ENCODE assay signal across 20 mouse cellular contexts in the genomic region with DNA sequence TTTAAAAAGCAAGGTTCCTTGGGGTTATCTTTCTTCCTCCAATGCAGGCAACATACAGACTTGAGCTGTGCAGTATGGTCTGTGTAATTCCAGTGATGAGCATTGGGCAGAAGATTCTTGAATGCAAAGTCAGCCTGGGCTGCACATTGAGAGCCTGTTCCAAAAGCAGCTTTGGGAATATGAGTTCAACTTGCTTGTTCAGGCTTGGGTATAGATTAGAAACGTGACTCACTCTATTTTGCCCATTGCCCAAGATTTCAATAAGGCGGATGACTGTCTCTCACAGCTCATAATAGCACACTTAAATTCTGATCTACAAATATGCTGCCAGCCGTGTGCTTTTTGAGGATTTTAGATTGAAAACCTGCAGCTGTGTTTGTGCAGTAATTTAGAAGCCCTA. TPM values are rescaled to one million over a fixed set of nuclear protein-coding genes. Genes with fewer than 3 reads are reported as not detected.
DNase-seq lines count a peak whose midpoint lies in the region; ATAC-seq lines count a peak whose summit lies in the region.
"Had no signal": no experiment of that assay in that cellular context is flagged by ENCODE, and none has a peak within 500 bp of the region (broad histone marks: within the 10 kb centered on the region; RNA-seq: fewer than 3 reads in every experiment).

No protein-coding gene starts in this region.

- no peaks in the 10 kb centered on the region for H3K36me3 ChIP-seq in forebrain, embryonic 13.5 days (ENCODE audit: poor library complexity, severe bottlenecking)
- no peaks in the 10 kb centered on the region for H3K36me3 ChIP-seq in forebrain, embryonic 11.5 days (ENCODE audit: control insufficient read depth, insufficient read depth, low read length)
- H3K36me3 ChIP-seq: embryonic facial prominence, embryonic 10.5 days; G1E; heart, embryonic 13.5 days; hindbrain, embryonic 12.5 days had no signal

- no peaks in the 10 kb centered on the region for H3K4me1 ChIP-seq in forebrain, embryonic 13.5 days
- H3K4me1 ChIP-seq in forebrain, embryonic 11.5 days (replicated peaks; ENCODE audit: control insufficient read depth, insufficient read depth, low read length) = no peaks in the 10 kb centered on the region
- H3K4me1 ChIP-seq: embryonic facial prominence, embryonic 10.5 days; heart, embryonic 13.5 days; hindbrain, embryonic 12.5 days had no signal

- DNase-seq in forebrain, embryonic 11.5 days (ENCODE audit: low spot score) = no peak
- DNase-seq in frontal cortex, adult 2 months (ENCODE audit: extremely low spot score in 1 of 2, low spot score in 1 of 2) = peak; percentile 15 to 41
- DNase-seq in frontal cortex, postnatal 14 days (ENCODE audit: low spot score in 2 of 2) = no peak
- DNase-seq in left cerebral cortex, postnatal 25 days (ENCODE audit: low spot score in 2 of 2) = peak; percentile 13 to 68
- DNase-seq in left cerebral cortex, postnatal 10 days (ENCODE audit: extremely low spot score in 1 of 2, low spot score in 2 of 2) = no peak
- DNase-seq: adrenal gland, postnatal 14 days; B cell, adult 2 months; cerebellum, adult 2 months; cerebellum, postnatal 10 days; gastrocnemius, postnatal 14 days; heart, postnatal 4 days; kidney, adult 11 months had no signal

- peak; percentile 45; the same call in 1 of the 2 replicates for ATAC-seq in forebrain, embryonic 13.5 days
- ATAC-seq in forebrain, embryonic 11.5 days (replicated peaks; ENCODE audit: low FRiP score) = no peak
- no peak for ATAC-seq in inflammation-experienced regulatory T-cells, adult 6 months
- ATAC-seq: CD4-positive, CD25-positive, alpha-beta regulatory T cell, adult 4 months; hindbrain, embryonic 16.5 days had no signal

- no peak overlapping the region for H3K4me2 ChIP-seq in forebrain, embryonic 13.5 days
- no peak overlapping the region for H3K4me2 ChIP-seq in forebrain, embryonic 11.5 days (ENCODE audit: low read depth, low read length, severe bottlenecking)
- H3K4me2 ChIP-seq: heart, embryonic 13.5 days; hindbrain, embryonic 12.5 days had no signal

- H3K27ac ChIP-seq in forebrain, embryonic 13.5 days = no peak overlapping the region
- H3K27ac ChIP-seq in forebrain, embryonic 11.5 days (ENCODE audit: low read depth, low read length) = no peak overlapping the region
- H3K27ac ChIP-seq: embryonic facial prominence, embryonic 10.5 days; heart, embryonic 13.5 days; hindbrain, embryonic 12.5 days had no signal

- H3K9me3 ChIP-seq in forebrain, embryonic 13.5 days (replicated peaks) = no peaks in the 10 kb centered on the region
- H3K9me3 ChIP-seq in forebrain, embryonic 11.5 days (ENCODE audit: control insufficient read depth, low read length) = no peaks in the 10 kb centered on the region
- H3K9me3 ChIP-seq: embryonic facial prominence, embryonic 10.5 days; G1E; heart, embryonic 13.5 days; hindbrain, embryonic 12.5 days had no signal

- H3K9ac ChIP-seq in forebrain, embryonic 13.5 days = no peak overlapping the region
- H3K9ac ChIP-seq in forebrain, embryonic 11.5 days (ENCODE audit: low read length) = no peak overlapping the region
- H3K9ac ChIP-seq: heart, embryonic 13.5 days; hindbrain, embryonic 12.5 days had no signal

- H3K27me3 ChIP-seq in forebrain, embryonic 13.5 days = no peaks in the 10 kb centered on the region
- no peaks in the 10 kb centered on the region for H3K27me3 ChIP-seq in forebrain, embryonic 11.5 days (ENCODE audit: control insufficient read depth, insufficient read depth, low read length)
- H3K27me3 ChIP-seq: heart, embryonic 13.5 days; hindbrain, embryonic 12.5 days had no signal

- intact Hi-C loops in left cerebral cortex, postnatal 25 days (cut with DNase I) = no loop called here
- intact Hi-C loops in left cerebral cortex, postnatal 10 days (cut with DNase I) = no loop called here

- 69% methylated on average over 3 of the region's 3 CpGs for WGBS in forebrain, embryonic 13.5 days
- 74% methylated on average over 3 of the region's 3 CpGs for WGBS in forebrain, embryonic 11.5 days

- no peak overlapping the region for H3K4me3 ChIP-seq in forebrain, embryonic 13.5 days
- H3K4me3 ChIP-seq in forebrain, embryonic 11.5 days (ENCODE audit: low read depth, low read length) = no peak overlapping the region
- H3K4me3 ChIP-seq: embryonic facial prominence, embryonic 10.5 days; heart, embryonic 13.5 days; hindbrain, embryonic 12.5 days had no signal

RNA-seq across cellular contexts. Expression of a gene that starts 18.3 kb away (rescaled TPM):
- polyA plus RNA-seq in forebrain, embryonic 13.5 days (2015; fragmentation: Nextera tagmentation; extraction: Ambion mirVana) = 1.6 and 2.1 TPM in 2 replicates
- polyA plus RNA-seq in forebrain, embryonic 11.5 days (2014; fragmentation: Nextera tagmentation; extraction: Ambion mirVana) = 0.32 and 0.79 TPM in 2 replicates
- 15.8 and 21.2 TPM in 2 replicates for polyA plus RNA-seq in frontal cortex, adult 2 months (2012; rRNA removed)
- 10 to 100 TPM; 78.6 to 85.3 TPM for total RNA-seq in left cerebral cortex, postnatal 25 days (2021)
- 10 to 100 TPM; 48.2 to 71.5 TPM for total RNA-seq in left cerebral cortex, postnatal 10 days (2021)
- polyA plus RNA-seq in inflammation-experienced regulatory T-cells, adult 6 months (2017; shearing (Covaris generic)) = 1 to 10 TPM; 1.3 to 2.5 (median 2.4) TPM

Comparison
In these comparisons a context has a peak if more than half of its experiments do, and no peak if none do; other contexts are left out.
1. DNase-seq: peak in frontal cortex, adult 2 months (2 of 2) and left cerebral cortex, postnatal 25 days (2 of 2); none in forebrain, embryonic 11.5 days (single experiment), frontal cortex, postnatal 14 days (0 of 2) and left cerebral cortex, postnatal 10 days (0 of 2).